Mouse (Mus musculus) thymus, adult 2 months (tissue): Measurements from ENCODE around the gene Zranb3.

Experiments used
- CTCF ChIP-seq: fragments of 200-500 bp; IDR thresholded peaks from 2 replicates; pipeline ENCODE4 v1.5.1; 2012; ENCODE audit warnings: mild to moderate bottlenecking, control low read depth, low read length, moderate library complexity, borderline replicate concordance; ENCODE audit not compliant: control insufficient read depth, poor library complexity, insufficient read depth; ENCODE audit errors: extremely low read depth
- POLR2A ChIP-seq: fragments of 200-500 bp; IDR thresholded peaks from 2 replicates; pipeline ENCODE4 v1.6.1; 2012; ENCODE audit warnings: mild to moderate bottlenecking, low read length, control low read depth, moderate library complexity; ENCODE audit not compliant: control insufficient read depth, poor library complexity, insufficient read depth; ENCODE audit errors: extremely low read depth

GRCm38 (mm10) chr1:127952276-127952675 lies 150.6 kb downstream of the Zranb3 start:
- TF ChIP-seq POLR2A, result no peak
- TF ChIP-seq CTCF, result no peak
